Mouse (Mus musculus) liver, postnatal 0 days (tissue): Measurements from ENCODE around the gene Il2rg. TPM values are rescaled to one million over a fixed set of nuclear protein-coding genes. Genes with fewer than 3 reads are reported as not detected.

Experiments used
- ATAC-seq: fragments of 200-750 bp; cut with Nextera tagmentation; 2 replicates; pipeline ENCODE4 v1.8.0; 2017; ENCODE audit warnings: mild to moderate bottlenecking, moderate library complexity
- DNase-seq: peaks from one replicate; pipeline ENCODE4 v3.0.0-alpha.2; 2016
- H3K27ac ChIP-seq: fragments of 300-500 bp; sonication (generic); 2 replicates; pipeline ENCODE4 v1.5.1; 2014; ENCODE audit warnings: antibody characterized with exemption, moderate library complexity, mild to moderate bottlenecking, low read depth
- H3K27me3 ChIP-seq: fragments of 300-500 bp; sonication (generic); 2 replicates; pipeline ENCODE4 v1.6.1; 2014; ENCODE audit warnings: low read length, control low read depth, mixed read lengths; ENCODE audit not compliant: insufficient read depth
- H3K36me3 ChIP-seq: fragments of 300-500 bp; sonication (generic); replicated peaks from 2 replicates; pipeline ENCODE4 v1.6.1; 2014; ENCODE audit warnings: mild to moderate bottlenecking, control low read depth, low read length, moderate library complexity, mixed read lengths; ENCODE audit not compliant: insufficient read depth
- H3K4me1 ChIP-seq: fragments of 300-500 bp; sonication (generic); 2 replicates; pipeline ENCODE4 v1.6.1; 2014; ENCODE audit warnings: antibody characterized with exemption, mild to moderate bottlenecking, control low read depth; ENCODE audit not compliant: insufficient read depth
- H3K4me2 ChIP-seq: fragments of 300-500 bp; sonication (generic); 2 replicates; pipeline ENCODE4 v1.6.1; 2014; ENCODE audit warnings: low read depth, mild to moderate bottlenecking, low read length, moderate library complexity, mixed read lengths
- H3K4me3 ChIP-seq: fragments of 300-500 bp; sonication (generic); 2 replicates; pipeline ENCODE4 v1.5.1; 2014; ENCODE audit warnings: low read depth, low read length
- H3K9ac ChIP-seq: fragments of 300-500 bp; sonication (generic); replicated peaks from 2 replicates; pipeline ENCODE4 v1.6.1; 2014; ENCODE audit warnings: mild to moderate bottlenecking, moderate library complexity
- H3K9me3 ChIP-seq: fragments of 300-500 bp; sonication (generic); 2 replicates; pipeline ENCODE4 v1.6.1; 2016; ENCODE audit warnings: mild to moderate bottlenecking, control low read depth, low read length, mixed read lengths
- CTCF ChIP-seq: sonication (generic); IDR thresholded peaks from 2 replicates; pipeline ENCODE4 v1.5.1; 2016; ENCODE audit warnings: antibody characterized with exemption, low read depth
- EP300 ChIP-seq: IDR thresholded peaks from 2 replicates; pipeline ENCODE4 v1.6.1; 2016; ENCODE audit warnings: antibody characterized with exemption, low read depth, mild to moderate bottlenecking
- WGBS: fragments of 180-500 bp; shearing (Covaris S2); extraction: QIAGEN DNeasy Blood & Tissue Kit; methylation state at CpG from one replicate; pipeline ENCODE4 v1.1.7; 2014; ENCODE audit not compliant: insufficient replicate concordance; 5-methylcytosine and 5-hydroxymethylcytosine counted together
- polyA plus RNA-seq: library from polyadenylated mRNA; unstranded; fragments of >200 nt; fragmentation: Nextera tagmentation; extraction: Ambion mirVana; gene quantifications from 2 replicates; pipeline ENCODE4 v1.2.1, GENCODE M21; 2015

Gene Il2rg
- polyA plus RNA-seq, 1 experiment from 2014 or later, result 8.0 TPM

DNA sequence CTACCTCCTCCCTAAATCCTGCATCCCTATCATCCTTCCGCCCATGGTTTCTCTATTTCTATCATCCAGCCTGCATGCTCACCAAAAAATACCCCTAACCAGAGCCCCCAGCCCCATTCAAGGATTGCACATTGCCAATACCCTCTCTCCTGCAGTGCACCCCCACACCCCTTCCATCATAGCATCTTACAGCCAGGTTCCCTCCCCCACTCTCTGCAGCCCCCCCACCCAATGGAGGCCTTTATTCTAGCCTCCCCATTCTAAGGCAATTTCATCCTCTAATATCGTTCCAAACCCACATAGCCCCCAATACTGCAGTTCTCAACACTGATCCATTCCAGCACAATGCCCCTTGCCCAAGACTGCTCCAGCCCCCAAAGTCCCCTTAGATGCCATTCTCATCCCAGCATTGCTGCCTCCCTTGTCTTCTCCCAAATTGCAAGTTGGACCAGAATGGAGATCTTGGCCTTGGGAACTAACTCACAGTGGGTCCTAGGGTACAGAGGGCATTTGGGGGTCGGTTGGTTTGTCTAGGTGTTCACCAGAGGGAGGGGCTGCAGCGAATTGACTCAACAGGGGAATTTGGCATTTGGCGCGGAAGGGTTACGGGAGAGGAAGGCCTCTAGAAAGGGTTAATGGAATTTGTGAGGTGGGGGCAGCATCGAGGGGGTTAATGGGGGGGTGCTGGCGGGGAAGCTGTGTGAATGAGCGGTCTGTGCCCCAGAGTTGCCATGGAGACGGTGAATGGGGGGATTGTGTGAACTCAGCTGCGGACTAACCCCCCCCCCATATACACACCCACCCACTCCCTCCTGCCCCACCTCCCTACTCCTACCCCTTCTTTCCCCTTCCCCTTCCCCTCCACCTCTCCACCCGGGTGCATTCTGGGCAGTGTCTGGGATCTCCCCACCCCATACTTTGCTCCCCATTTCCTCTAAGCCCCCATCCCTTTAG, 31.7 kb upstream of the Il2rg start:
- DNase-seq (no peak), ATAC-seq (no peak)
- no peak for TF ChIP-seq CTCF
- no peak for TF ChIP-seq EP300
- Histone ChIP-seq H3K36me3 (no peaks in the 10 kb centered on the region; the same call in 1 of the 2 replicates), H3K4me1 (no peaks in the 10 kb centered on the region), H3K27me3 (peaks cover 6% of the 10 kb centered on the region; the same call in 1 of the 2 replicates), H3K4me3 (no peak overlapping the region), H3K27ac (no peak overlapping the region), H3K9me3 (no peaks in the 10 kb centered on the region), H3K4me2 (peak overlapping the region; percentile 18; the same call in 1 of the 2 replicates), H3K9ac (no peak overlapping the region)
- WGBS, result 48% methylated on average over 13 of the region's 13 CpGs

DNA sequence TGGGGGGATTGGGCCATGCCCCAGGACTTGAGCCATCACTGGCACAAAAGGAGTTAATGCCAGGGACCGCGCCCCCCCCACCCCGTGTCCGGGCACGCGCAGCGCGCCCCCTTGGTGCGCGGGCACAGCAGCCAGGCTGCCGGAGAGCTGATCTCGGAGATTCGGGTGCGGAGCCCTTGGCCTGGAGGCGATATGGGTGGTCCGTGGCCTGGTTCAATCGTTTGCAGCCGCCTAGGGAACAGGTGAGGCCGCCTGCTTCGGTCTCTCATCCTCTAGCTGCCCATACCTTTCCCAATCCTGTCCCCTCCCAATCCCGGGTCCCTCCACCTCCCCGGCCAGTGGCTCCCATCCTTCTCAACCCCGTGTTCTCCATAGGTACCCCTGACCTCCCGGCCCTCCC, 31.0 kb upstream of the Il2rg start, which contains the start of gene Nlgn3:
TSS of gene Nlgn3 (plus strand) at position 114 of the 400 bp plus-strand sequence.
- Histone ChIP-seq H3K4me1 (no peaks in the 10 kb centered on the region), H3K36me3 (peaks cover 6% of the 10 kb centered on the region; the same call in 1 of the 2 replicates), H3K27me3 (peaks cover 6% of the 10 kb centered on the region; the same call in 1 of the 2 replicates), H3K4me2 (peak within 1 kb of the TSS; percentile 18; the same call in 1 of the 2 replicates), H3K4me3 (no peak within 1 kb of the TSS), H3K9ac (no peak within 1 kb of the TSS), H3K27ac (no peak within 1 kb of the TSS), H3K9me3 (no peaks in the 10 kb centered on the region)
- 12% methylated on average over 15 of the region's 24 CpGs for WGBS
- ATAC-seq (no peak), DNase-seq (no peak)
- TF ChIP-seq CTCF, result no peak
- no peak for TF ChIP-seq EP300

DNA sequence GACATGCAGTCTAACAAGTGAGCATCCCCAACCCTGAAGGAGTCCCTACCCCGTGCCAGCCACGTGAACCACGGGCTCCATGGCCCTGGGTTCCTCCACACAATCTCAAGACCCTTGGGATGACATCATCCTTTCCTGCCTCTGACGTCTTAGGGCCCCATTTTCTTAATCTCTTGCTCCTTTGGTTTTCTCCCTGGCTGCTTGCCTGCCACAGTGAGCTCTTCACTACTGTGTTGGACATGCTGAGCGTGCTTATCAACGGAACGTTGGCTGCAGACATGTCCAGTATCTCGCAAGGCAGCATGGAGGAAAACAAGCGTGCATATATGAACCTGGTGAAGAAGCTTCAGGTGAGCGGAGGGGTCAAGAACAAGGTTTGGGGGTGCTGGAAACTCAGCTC, 22.1 kb upstream of the Il2rg start:
- ATAC-seq (peak; percentile 41), DNase-seq (no peak)
- peak overlapping the region; percentile 6; the same call in 1 of the 2 replicates for H3K4me2 ChIP-seq
- H3K4me1 ChIP-seq, result peaks cover 3% of the 10 kb centered on the region; the same call in 1 of the 2 replicates
- 60% methylated on average over 10 of the region's 10 CpGs for WGBS
- TF ChIP-seq CTCF (no peak), EP300 (peak; percentile 68)
- no peak overlapping the region for H3K4me3 ChIP-seq
- H3K36me3 ChIP-seq, result peaks cover 39% of the 10 kb centered on the region
- H3K9me3 ChIP-seq, result no peaks in the 10 kb centered on the region
- H3K27me3 ChIP-seq, result no peaks in the 10 kb centered on the region
- H3K27ac ChIP-seq, result peak overlapping the region; percentile 34
- H3K9ac ChIP-seq, result no peak overlapping the region

DNA sequence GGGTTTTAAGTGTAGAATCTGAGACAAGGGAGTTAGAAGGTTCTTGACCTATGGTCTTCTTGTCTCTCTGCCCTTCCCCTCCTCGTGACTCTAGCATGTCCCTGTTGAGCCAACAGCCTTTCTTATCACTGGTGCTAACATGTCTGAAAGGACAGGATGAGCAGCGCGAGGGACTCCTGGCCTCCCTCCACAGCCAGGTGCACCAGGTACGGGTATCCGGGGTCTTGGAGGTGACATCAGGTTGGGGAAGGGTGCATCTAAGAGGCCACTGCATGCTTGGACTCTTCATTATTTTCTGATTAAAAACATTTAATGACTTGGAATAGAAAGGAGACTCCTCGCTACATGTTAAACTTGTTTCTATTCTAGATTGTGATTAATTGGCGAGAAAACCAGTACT, 21.0 kb upstream of the Il2rg start:
- DNase-seq, result no peak
- Histone ChIP-seq H3K27ac (no peak overlapping the region), H3K36me3 (peaks cover 39% of the 10 kb centered on the region), H3K9ac (no peak overlapping the region), H3K27me3 (no peaks in the 10 kb centered on the region), H3K4me1 (peaks cover 3% of the 10 kb centered on the region; the same call in 1 of the 2 replicates), H3K4me3 (no peak overlapping the region), H3K4me2 (no peak overlapping the region), H3K9me3 (no peaks in the 10 kb centered on the region)
- TF ChIP-seq CTCF (no peak), EP300 (no peak)
- no peak for ATAC-seq
- 84% methylated on average over 7 of the region's 7 CpGs for WGBS

DNA sequence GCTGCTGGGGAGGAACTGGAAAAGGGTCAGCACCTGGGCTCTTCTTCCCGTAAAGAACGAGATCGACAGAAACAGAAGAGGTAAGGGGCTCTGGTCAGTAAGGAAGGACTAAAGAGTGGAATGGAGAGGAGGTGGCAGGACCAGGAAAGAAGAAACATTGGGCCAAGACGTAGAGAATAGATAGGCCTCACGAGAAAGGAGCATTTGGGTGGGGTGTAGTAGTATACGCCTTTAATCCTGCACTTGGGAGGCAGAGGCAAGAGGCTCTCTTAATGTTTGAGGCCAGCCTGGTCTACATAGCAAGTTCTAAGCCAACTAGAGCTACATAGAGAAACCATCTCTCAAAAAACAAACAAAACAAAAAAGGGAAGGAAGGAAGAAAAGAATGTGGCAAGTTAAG, 20.4 kb upstream of the Il2rg start:
- H3K4me3 ChIP-seq, result no peak overlapping the region
- H3K9ac ChIP-seq, result no peak overlapping the region
- WGBS, result 67% methylated on average over 6 of the region's 6 CpGs
- peak overlapping the region; percentile 90 for H3K27ac ChIP-seq
- H3K36me3 ChIP-seq, result peaks cover 41% of the 10 kb centered on the region
- no peaks in the 10 kb centered on the region for H3K27me3 ChIP-seq
- ATAC-seq (no peak), DNase-seq (no peak)
- no peaks in the 10 kb centered on the region for H3K9me3 ChIP-seq
- TF ChIP-seq EP300, result no peak
- no peak for TF ChIP-seq CTCF
- H3K4me2 ChIP-seq, result peak overlapping the region; percentile 35; the same call in 1 of the 2 replicates
- H3K4me1 ChIP-seq, result peaks cover 3% of the 10 kb centered on the region; the same call in 1 of the 2 replicates

DNA sequence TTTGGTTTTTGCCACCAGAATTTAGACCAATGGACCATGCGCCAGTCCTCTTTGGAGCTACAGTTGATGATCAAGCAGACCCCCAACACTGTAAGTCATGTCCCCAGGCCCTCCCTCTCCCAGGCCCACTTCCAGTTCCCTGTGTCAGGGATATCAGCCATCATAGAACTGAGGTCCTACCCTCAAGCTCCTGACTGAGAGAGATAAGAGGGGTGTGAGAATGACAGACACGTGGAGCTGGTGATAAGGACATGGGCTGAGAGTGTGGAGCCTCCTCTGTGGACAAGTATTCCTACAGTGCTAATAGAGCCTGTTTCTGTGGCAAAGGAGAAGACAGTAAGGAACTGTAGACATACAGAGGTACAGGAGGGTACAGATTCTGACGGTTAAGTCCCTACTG, 19.5 kb upstream of the Il2rg start:
- Histone ChIP-seq H3K4me2 (peak overlapping the region; percentile 35; the same call in 1 of the 2 replicates), H3K36me3 (peaks cover 40% of the 10 kb centered on the region), H3K27me3 (no peaks in the 10 kb centered on the region), H3K9me3 (no peaks in the 10 kb centered on the region), H3K4me3 (no peak overlapping the region), H3K9ac (no peak overlapping the region), H3K27ac (peak overlapping the region; percentile 90), H3K4me1 (peaks cover 3% of the 10 kb centered on the region; the same call in 1 of the 2 replicates)
- TF ChIP-seq CTCF (no peak), EP300 (peak; percentile 97)
- ATAC-seq, result peak; percentile 97
- peak; percentile 24 for DNase-seq
- 50% methylated on average over 3 of the region's 3 CpGs for WGBS
